Mouse (Mus musculus): ENCODE data around the gene Dync1h1.

DNA sequence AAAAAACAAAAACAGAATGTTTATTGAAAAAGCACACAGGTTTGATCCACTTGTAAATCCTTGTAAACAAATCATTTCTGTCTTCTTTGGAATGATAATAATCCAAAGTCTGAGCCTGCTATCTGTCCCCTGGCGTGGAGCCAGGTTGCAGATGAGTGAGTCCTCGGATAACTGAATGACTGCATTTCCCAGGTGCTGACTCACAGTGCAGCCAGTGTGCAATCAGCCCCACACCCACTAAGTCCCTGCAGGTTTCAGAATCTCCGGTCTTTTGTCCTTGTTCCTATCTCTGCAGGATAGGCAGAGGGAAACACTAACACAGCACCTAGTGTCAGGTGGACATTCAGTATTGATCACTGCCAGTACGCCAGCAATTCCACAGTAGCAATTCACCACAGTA, 1.5 kb upstream of the Dync1h1 start:
- TF ChIP-seq CTCF (IDR thresholded peaks at IDR 0.05; ENCODE audit: control insufficient read depth, insufficient read depth, low read length) (no peak), POLR2A (IDR thresholded peaks at IDR 0.05; ENCODE audit: borderline replicate concordance, control insufficient read depth, low read depth, low read length) (no peak)
